Mouse (Mus musculus) c-Kit-positive CD71-negative TER-119-negative erythroid progenitor cells, embryonic 14.5 days (primary cell): ENCODE results near the gene Clcn1.

Experiments used
- DNase-seq: peaks from one replicate; pipeline ENCODE4 v3.0.0-alpha.2; 2013; ENCODE audit warnings: low read depth

The Clcn1 gene

GRCm38 (mm10) chr6:42286448-42286847, at the start of gene Clcn1:
Gene Clcn1, plus strand, starts transcription at chr6:42286685.
- DNase-seq = no peak

GRCm38 (mm10) chr6:42237276-42237805, 49.1 kb upstream of the Clcn1 start:
- no peak for DNase-seq

- DNase-seq = no peak
Measured at GRCm38 (mm10) chr6:42241311-42242045, 45.0 kb upstream of the Clcn1 start.

- peak; percentile 86 for DNase-seq
Measured at GRCm38 (mm10) chr6:42245711-42246353, 40.7 kb upstream of the Clcn1 start, which contains the start of gene Gstk1. Gene Gstk1, plus strand, starts transcription at chr6:42245935.

- DNase-seq = no peak
Measured at GRCm38 (mm10) chr6:42247173-42247572, 39.3 kb upstream of the Clcn1 start.

- DNase-seq = no peak
Measured at GRCm38 (mm10) chr6:42247981-42248380, 38.5 kb upstream of the Clcn1 start.

GRCm38 (mm10) chr6:42251791-42252190, 34.7 kb upstream of the Clcn1 start:
- DNase-seq = no peak

- no peak for DNase-seq
Measured at GRCm38 (mm10) chr6:42253103-42253502, 33.4 kb upstream of the Clcn1 start.

GRCm38 (mm10) chr6:42257303-42257863, 29.1 kb upstream of the Clcn1 start:
- peak; percentile 50 for DNase-seq

- DNase-seq = no peak
Measured at GRCm38 (mm10) chr6:42260430-42260829, 26.1 kb upstream of the Clcn1 start.

GRCm38 (mm10) chr6:42261524-42262170, 24.8 kb upstream of the Clcn1 start, which contains the start of gene Tmem139:
Gene Tmem139, plus strand, starts transcription at chr6:42261970.
- no peak for DNase-seq

GRCm38 (mm10) chr6:42264626-42265312, 21.7 kb upstream of the Clcn1 start, which contains the start of gene Casp2:
Gene Casp2, plus strand, starts transcription at chr6:42264985.
- peak; percentile 96 for DNase-seq

- peak; percentile 23 for DNase-seq
Measured at GRCm38 (mm10) chr6:42265391-42266330, 20.8 kb upstream of the Clcn1 start.

- no peak for DNase-seq
Measured at GRCm38 (mm10) chr6:42270817-42271216, 15.7 kb upstream of the Clcn1 start.

- no peak for DNase-seq
Measured at GRCm38 (mm10) chr6:42276151-42276550, 10.3 kb upstream of the Clcn1 start.

GRCm38 (mm10) chr6:42282865-42283528, 3.5 kb upstream of the Clcn1 start:
- no peak for DNase-seq

GRCm38 (mm10) chr6:42287562-42287961, 1.1 kb downstream of the Clcn1 start:
- DNase-seq = no peak

- DNase-seq = peak; percentile 12
Measured at GRCm38 (mm10) chr6:42293327-42293726, 6.8 kb downstream of the Clcn1 start.

GRCm38 (mm10) chr6:42295549-42296094, 9.1 kb downstream of the Clcn1 start:
- DNase-seq = no peak

GRCm38 (mm10) chr6:42299362-42299761, 12.9 kb downstream of the Clcn1 start:
- DNase-seq = peak; percentile 31
